Mouse (Mus musculus) lung, adult 2 months (tissue): ENCODE results near the gene Comt.

Experiments used
- CTCF ChIP-seq: fragments of 200-500 bp; IDR thresholded peaks from 2 replicates; pipeline ENCODE4 v1.5.1; 2011; ENCODE audit warnings: mild to moderate bottlenecking, low read length, control low read depth; ENCODE audit not compliant: insufficient read depth
- POLR2A ChIP-seq: fragments of 200-500 bp; IDR thresholded peaks from 2 replicates; pipeline ENCODE4 v1.6.1; 2011; ENCODE audit warnings: low read depth, mild to moderate bottlenecking, control low read depth, low read length, borderline replicate concordance; ENCODE audit errors: extremely low read depth

DNA sequence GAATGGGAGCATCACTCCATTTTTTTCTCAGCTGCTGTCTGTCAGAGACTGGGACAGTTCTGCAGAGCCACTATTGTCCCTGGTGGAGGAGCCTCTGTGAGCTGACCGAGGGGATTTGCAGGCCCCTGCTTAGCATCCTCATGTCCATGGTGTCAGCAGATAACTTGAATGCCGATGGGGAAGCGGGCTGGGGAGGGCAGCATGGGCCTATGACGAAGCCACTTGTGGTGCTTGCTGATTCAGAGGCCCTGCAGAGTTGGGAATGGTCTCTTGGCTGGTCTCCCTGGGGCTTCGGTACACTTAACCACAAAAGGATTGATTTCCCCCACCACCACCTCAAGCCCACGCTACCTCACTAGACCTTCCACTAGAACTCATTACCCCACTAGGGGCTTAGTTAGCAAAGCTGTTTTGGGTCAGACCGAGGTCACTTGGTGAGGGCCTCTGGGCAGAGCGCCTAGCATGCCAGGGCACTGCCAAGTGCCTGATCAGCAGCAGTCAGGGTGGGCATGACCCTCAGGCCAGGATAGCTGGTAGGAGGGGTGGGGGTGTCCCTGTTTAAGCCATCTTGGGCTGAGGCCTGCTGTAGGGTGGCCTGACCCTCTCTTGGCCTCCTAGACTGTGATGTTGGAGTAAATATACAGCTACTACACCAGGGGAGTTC lies 47.2 kb downstream of the Comt start:
- TF ChIP-seq CTCF (no peak), POLR2A (no peak)
